Mouse (Mus musculus) limb, embryonic 11.5 days (tissue): ENCODE results near the gene Lemd2. TPM values are rescaled to one million over a fixed set of nuclear protein-coding genes. Genes with fewer than 3 reads are reported as not detected.

Experiments
- ATAC-seq: fragments of 200-750 bp; cut with Nextera tagmentation; 2 replicates; pipeline ENCODE4 v1.8.0; 2017; ENCODE audit warnings: low read depth; ENCODE audit not compliant: insufficient number of reproducible peaks, low FRiP score, low TSS enrichment
- DNase-seq: peaks from one replicate; pipeline ENCODE4 v3.0.0-alpha.2; 2015; ENCODE audit warnings: low spot score
- H3K27ac ChIP-seq: fragments of 300-500 bp; sonication (generic); replicated peaks from 2 replicates; pipeline ENCODE4 v1.5.1; 2014; ENCODE audit warnings: low read depth, mild to moderate bottlenecking, low read length
- H3K27me3 ChIP-seq: fragments of 300-500 bp; sonication (generic); 2 replicates; pipeline ENCODE4 v1.6.1; 2014; ENCODE audit warnings: mild to moderate bottlenecking, low read length, mixed read lengths; ENCODE audit not compliant: control insufficient read depth, insufficient read depth
- H3K36me3 ChIP-seq: fragments of 300-500 bp; sonication (generic); 2 replicates; pipeline ENCODE4 v1.6.1; 2014; ENCODE audit warnings: mild to moderate bottlenecking, low read length, moderate library complexity, mixed read lengths; ENCODE audit not compliant: control insufficient read depth, insufficient read depth
- H3K4me1 ChIP-seq: fragments of 300-500 bp; sonication (generic); 2 replicates; pipeline ENCODE4 v1.6.1; 2014; ENCODE audit warnings: low read length, mixed read lengths; ENCODE audit not compliant: control insufficient read depth, insufficient read depth
- H3K4me2 ChIP-seq: fragments of 300-500 bp; sonication (generic); 2 replicates; pipeline ENCODE4 v1.6.1; 2014; ENCODE audit warnings: low read depth, mild to moderate bottlenecking, moderate library complexity; ENCODE audit not compliant: severe bottlenecking
- H3K4me3 ChIP-seq: fragments of 300-500 bp; sonication (generic); 2 replicates; pipeline ENCODE4 v1.5.1; 2014; ENCODE audit warnings: low read depth, low read length
- H3K9ac ChIP-seq: fragments of 300-500 bp; sonication (generic); 2 replicates; pipeline ENCODE4 v1.6.1; 2014; ENCODE audit warnings: mild to moderate bottlenecking, low read length
- H3K9me3 ChIP-seq: fragments of 300-500 bp; sonication (generic); 2 replicates; pipeline ENCODE4 v1.6.1; 2016; ENCODE audit warnings: low read length; ENCODE audit not compliant: control insufficient read depth
- WGBS: fragments of 180-500 bp; shearing (Covaris S2); extraction: QIAGEN DNeasy Blood & Tissue Kit; methylation state at CpG from one replicate; pipeline ENCODE4 v1.1.7; 2014; 5-methylcytosine and 5-hydroxymethylcytosine counted together
- polyA plus RNA-seq: library from polyadenylated mRNA; unstranded; fragments of >200 nt; fragmentation: Nextera tagmentation; extraction: Ambion mirVana; gene quantifications from 2 replicates; pipeline ENCODE4 v1.2.1, GENCODE M21; 2014

Gene Lemd2
- polyA plus RNA-seq, 1 experiment from 2014 or later = 14.2 TPM

- Histone ChIP-seq H3K27me3 (no peaks in the 10 kb centered on the region), H3K4me3 (no peak overlapping the region), H3K4me1 (peaks cover 11% of the 10 kb centered on the region), H3K9ac (no peak overlapping the region), H3K9me3 (no peaks in the 10 kb centered on the region), H3K27ac (no peak overlapping the region; the same call in 1 of the 2 replicates), H3K36me3 (no peaks in the 10 kb centered on the region), H3K4me2 (no peak overlapping the region)
- DNase-seq = peak; percentile 50
- 53% methylated on average over 11 of the region's 11 CpGs for WGBS
- ATAC-seq = no peak
Measured at GRCm38 (mm10) chr17:27169952-27170695, 34.1 kb downstream of the Lemd2 start.

- no peak overlapping the region for H3K4me2 ChIP-seq
- H3K4me3 ChIP-seq = no peak overlapping the region
- no peak overlapping the region for H3K9ac ChIP-seq
- WGBS = 94% methylated on average over 4 of the region's 4 CpGs
- no peak overlapping the region for H3K27ac ChIP-seq
- H3K36me3 ChIP-seq = no peaks in the 10 kb centered on the region
- H3K27me3 ChIP-seq = no peaks in the 10 kb centered on the region
- ATAC-seq (no peak), DNase-seq (no peak)
- H3K9me3 ChIP-seq = no peaks in the 10 kb centered on the region
- H3K4me1 ChIP-seq = peaks cover 11% of the 10 kb centered on the region
Measured at GRCm38 (mm10) chr17:27168569-27168968, 35.7 kb downstream of the Lemd2 start.

- 74% methylated on average over 4 of the region's 4 CpGs for WGBS
- Histone ChIP-seq H3K27ac (no peak within 1 kb of the TSS), H3K9me3 (no peaks in the 10 kb centered on the region)
Measured at GRCm38 (mm10) chr17:27167545-27167944, 36.7 kb downstream of the Lemd2 start, which contains the start of gene Ip6k3. Gene Ip6k3, minus strand, starts transcription at chr17:27167795.

GRCm38 (mm10) chr17:27166901-27167300 is 37.4 kb downstream of the Lemd2 start:
- Histone ChIP-seq H3K9me3 (no peaks in the 10 kb centered on the region), H3K27ac (no peak overlapping the region), H3K4me1 (peaks cover 11% of the 10 kb centered on the region), H3K4me3 (no peak overlapping the region), H3K27me3 (no peaks in the 10 kb centered on the region), H3K4me2 (no peak overlapping the region), H3K9ac (no peak overlapping the region), H3K36me3 (no peaks in the 10 kb centered on the region)
- DNase-seq = no peak
- ATAC-seq = no peak
- 77% methylated on average over 6 of the region's 6 CpGs for WGBS

More at GRCm38 (mm10) chr17:27167545-27167944, 36.7 kb downstream of the Lemd2 start, which contains the start of gene Ip6k3:
- H3K36me3 ChIP-seq = no peaks in the 10 kb centered on the region
- no peaks in the 10 kb centered on the region for H3K27me3 ChIP-seq
- H3K4me1 ChIP-seq = peaks cover 11% of the 10 kb centered on the region
- no peak for DNase-seq
- H3K4me3 ChIP-seq = no peak within 1 kb of the TSS
- H3K4me2 ChIP-seq = no peak within 1 kb of the TSS
- no peak for ATAC-seq
- H3K9ac ChIP-seq = no peak within 1 kb of the TSS

GRCm38 (mm10) chr17:27165054-27165773 is 39.1 kb downstream of the Lemd2 start:
- Histone ChIP-seq H3K27me3 (no peaks in the 10 kb centered on the region), H3K9ac (no peak overlapping the region), H3K36me3 (no peaks in the 10 kb centered on the region), H3K27ac (no peak overlapping the region), H3K4me1 (peaks cover 7% of the 10 kb centered on the region), H3K9me3 (no peaks in the 10 kb centered on the region), H3K4me2 (no peak overlapping the region), H3K4me3 (no peak overlapping the region)
- DNase-seq (peak; percentile 74), ATAC-seq (no peak)
- 43% methylated on average over 8 of the region's 8 CpGs for whole genome bisulfite sequencing

- no peak for ATAC-seq
- Histone ChIP-seq H3K9ac (no peak overlapping the region), H3K4me1 (no peaks in the 10 kb centered on the region; the same call in 1 of the 2 replicates), H3K4me3 (no peak overlapping the region), H3K9me3 (no peaks in the 10 kb centered on the region), H3K27me3 (no peaks in the 10 kb centered on the region), H3K4me2 (no peak overlapping the region), H3K36me3 (no peaks in the 10 kb centered on the region), H3K27ac (no peak overlapping the region)
- WGBS = 68% methylated on average over 4 of the region's 4 CpGs
- DNase-seq = no peak
Measured at GRCm38 (mm10) chr17:27160905-27161304, 43.4 kb downstream of the Lemd2 start.

GRCm38 (mm10) chr17:27159169-27159568 is 45.1 kb downstream of the Lemd2 start:
- no peak for ATAC-seq
- Histone ChIP-seq H3K9ac (no peak overlapping the region), H3K27ac (no peak overlapping the region), H3K9me3 (no peaks in the 10 kb centered on the region), H3K36me3 (no peaks in the 10 kb centered on the region), H3K4me3 (no peak overlapping the region), H3K4me2 (no peak overlapping the region), H3K27me3 (no peaks in the 10 kb centered on the region), H3K4me1 (0 out of 2 replicates have a peak, but pooled peaks cover 4% of the 10 kb centered on the region)
- DNase-seq = no peak
- WGBS = 73% methylated on average over 7 of the region's 7 CpGs

GRCm38 (mm10) chr17:27158439-27158838 is 45.8 kb downstream of the Lemd2 start:
- Histone ChIP-seq H3K9me3 (no peaks in the 10 kb centered on the region), H3K4me1 (0 out of 2 replicates have a peak, but pooled peaks cover 4% of the 10 kb centered on the region), H3K9ac (no peak overlapping the region), H3K27ac (no peak overlapping the region), H3K4me2 (no peak overlapping the region), H3K4me3 (no peak overlapping the region), H3K36me3 (no peaks in the 10 kb centered on the region), H3K27me3 (no peaks in the 10 kb centered on the region)
- 78% methylated on average over 6 of the region's 6 CpGs for WGBS
- no peak for ATAC-seq
- DNase-seq = no peak
